Mouse (Mus musculus): ENCODE measurements at regions not wholly inside any gene's neighbourhood (a gene's known extent, or its start where the extent isn't known, plus 50 kb on each side); places are given as distances from the start of the nearest gene placed in this dataset.

DNA sequence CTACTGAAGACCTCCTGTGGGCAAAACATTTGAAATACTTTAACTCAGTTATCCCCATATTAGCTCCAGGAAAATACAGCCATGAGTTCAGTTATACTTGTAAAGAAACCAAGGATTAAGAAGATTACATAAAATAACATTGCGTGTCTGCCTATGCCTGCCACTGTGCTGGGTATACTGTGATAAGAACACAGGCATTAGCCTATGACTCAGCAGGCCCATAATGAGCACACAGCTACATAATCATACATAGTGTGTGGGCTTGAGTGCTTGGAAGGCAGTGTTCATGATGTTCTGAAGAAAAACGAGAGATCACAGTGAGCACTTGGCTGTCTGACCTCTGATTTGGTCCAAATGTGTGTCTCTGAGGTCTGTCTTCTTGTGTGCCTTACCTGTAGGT is 101.3 kb upstream of the Plpp4 start:
- no peak for TF ChIP-seq CTCF (IDR thresholded peaks at IDR 0.05; ENCODE audit: extremely low read depth, insufficient read depth, low read length)
- TF ChIP-seq POLR2A (IDR thresholded peaks at IDR 0.05; ENCODE audit: extremely low read depth, insufficient read depth, low read length) = no peak

All from cortical plate, adult 2 months (tissue).